Mouse (Mus musculus): Measurements from ENCODE around the gene Tiam2. TPM values are rescaled to one million over a fixed set of nuclear protein-coding genes. Genes with fewer than 3 reads are reported as not detected.

Tiam2 gene
- total and polyA plus RNA-seq, 3 experiments: 5.9 to 9.5 (median 9.4) TPM

DNA sequence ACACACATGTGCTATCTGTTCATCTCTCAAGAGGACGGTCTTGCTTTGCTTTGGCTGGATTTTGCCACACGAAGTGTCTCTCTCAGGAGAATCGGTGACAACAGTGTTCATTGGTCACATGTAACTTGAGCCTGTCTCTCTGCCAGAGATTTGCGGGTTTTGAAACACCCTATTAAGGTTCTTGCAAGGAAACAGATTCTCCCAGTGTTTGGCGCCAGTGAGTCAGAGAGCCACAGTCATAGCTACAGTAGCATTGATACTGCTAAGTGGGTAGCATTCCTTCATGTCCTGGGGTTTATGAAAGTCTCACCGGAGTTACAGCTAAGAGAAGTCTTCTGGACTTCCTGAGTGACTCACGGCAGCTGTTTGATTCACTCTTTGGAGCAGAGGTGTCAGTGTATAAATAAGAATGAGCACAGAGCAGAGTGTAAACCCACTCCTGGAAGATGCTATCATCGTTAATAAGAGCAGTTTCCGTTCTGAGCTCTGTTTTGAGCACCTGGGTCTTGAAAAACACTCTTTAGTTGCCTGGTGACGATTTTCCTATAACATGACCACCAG, 93.1 kb downstream of the Tiam2 start:
- H3K79me2 ChIP-seq (replicated peaks; ENCODE audit: control insufficient read depth, extremely low read depth, insufficient read depth, poor library complexity, severe bottlenecking): no peaks in the 10 kb centered on the region
- dilution Hi-C loops (cut with MboI; ENCODE audit: extremely low pct_ligation_motif_present, extremely low pct_unique_long_range_greater_than_20kb, low sequenced_read_pairs): no loop called here

DNA sequence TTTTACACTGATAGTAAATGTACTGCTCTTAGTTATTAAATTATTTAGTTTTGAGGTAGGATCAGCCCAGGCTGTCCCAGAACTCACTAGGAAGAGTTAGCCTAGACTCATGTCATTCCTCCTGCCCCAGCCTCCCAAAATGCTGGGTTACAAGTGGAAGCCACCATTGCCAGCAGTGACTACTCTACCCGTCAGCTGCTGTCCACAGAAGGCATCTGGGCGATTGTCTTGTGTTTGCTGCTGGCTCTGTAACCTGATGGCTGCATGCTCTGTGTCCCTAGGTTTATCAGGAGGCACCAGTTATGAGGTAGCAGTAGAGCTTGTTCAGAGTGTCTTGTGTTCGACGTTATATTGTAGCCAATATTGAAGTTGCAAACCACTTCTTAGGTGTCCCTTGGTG, 93.8 kb downstream of the Tiam2 start:
- Histone ChIP-seq H3K27me3 (replicated peaks) (no peaks in the 10 kb centered on the region), H3K4me3 (replicated peaks in 1 of 3; ENCODE audit: low read depth in 2 of 3, low read length in 2 of 3, poor library complexity in 1 of 3) (no peak overlapping the region), H3K36me3 (replicated peaks in 1 of 2; ENCODE audit: control insufficient read depth in 1 of 2, insufficient read depth in 1 of 2, low read length in 1 of 2) (peaks cover 14 to 79% of the 10 kb centered on the region in 2 experiments), H3K4me1 (ENCODE audit: control insufficient read depth in 1 of 2, insufficient read depth in 2 of 2) (peaks cover 8 to 13% of the 10 kb centered on the region in 2 experiments; a peak in 3 of 4 replicates), H3K9me3 (replicated peaks; ENCODE audit: low read length) (no peaks in the 10 kb centered on the region), H3K9ac (ENCODE audit: insufficient read depth, low read depth) (no peak overlapping the region), H3K4me2 (ENCODE audit: insufficient read depth, low read depth, poor library complexity, severe bottlenecking) (no peak overlapping the region), H3K27ac (ENCODE audit: insufficient read depth, low read depth) (no peak overlapping the region), H3K79me2 (replicated peaks; ENCODE audit: control insufficient read depth, extremely low read depth, insufficient read depth, poor library complexity, severe bottlenecking) (no peaks in the 10 kb centered on the region)
- TF ChIP-seq BHLHE40 (IDR thresholded peaks at IDR 0.05; ENCODE audit: low read depth, low read length) (no peak), ZNF384 (IDR thresholded peaks at IDR 0.05; ENCODE audit: low read depth, low read length) (no peak), ZMIZ1 (IDR thresholded peaks at IDR 0.05; ENCODE audit: low read depth, low read length) (no peak), ZKSCAN1 (IDR thresholded peaks at IDR 0.05; ENCODE audit: borderline replicate concordance, low read depth, low read length) (no peak), TBP (conservative IDR thresholded peaks at IDR 0.05; ENCODE audit: low read depth, low read length) (no peak)
- in situ Hi-C loops (cut with MboI; ENCODE audit: low pct_ligation_motif_present, low pct_unique_long_range_greater_than_20kb, low sequenced_read_pairs) (loop anchor here (10.0 kb wide), 1 partner anchor 125 kb away; no protein-coding TSS in a partner anchor), dilution Hi-C loops (cut with MboI; ENCODE audit: extremely low pct_ligation_motif_present, extremely low pct_unique_long_range_greater_than_20kb, low sequenced_read_pairs) (no loop called here)
- no peak for DNase-seq (ENCODE audit: extremely low read depth)

More for the DNA sequence above, 93.1 kb downstream of the Tiam2 start:
- Histone ChIP-seq H3K27ac (ENCODE audit: insufficient read depth, low read depth) (no peak overlapping the region), H3K4me2 (ENCODE audit: insufficient read depth, low read depth, poor library complexity, severe bottlenecking) (no peak overlapping the region), H3K4me1 (ENCODE audit: control insufficient read depth in 1 of 2, insufficient read depth in 2 of 2) (peaks cover 8 to 13% of the 10 kb centered on the region in 2 experiments; a peak in 3 of 4 replicates), H3K9me3 (replicated peaks; ENCODE audit: low read length) (no peaks in the 10 kb centered on the region), H3K4me3 (replicated peaks in 1 of 3; ENCODE audit: low read depth in 2 of 3, low read length in 2 of 3, poor library complexity in 1 of 3) (no peak overlapping the region), H3K36me3 (replicated peaks in 1 of 2; ENCODE audit: control insufficient read depth in 1 of 2, insufficient read depth in 1 of 2, low read length in 1 of 2) (peaks cover 14 to 79% of the 10 kb centered on the region in 2 experiments), H3K9ac (ENCODE audit: insufficient read depth, low read depth) (no peak overlapping the region), H3K27me3 (replicated peaks) (no peaks in the 10 kb centered on the region)
- in situ Hi-C loops (cut with MboI; ENCODE audit: low pct_ligation_motif_present, low pct_unique_long_range_greater_than_20kb, low sequenced_read_pairs): no loop called here
- no peak for DNase-seq (ENCODE audit: extremely low read depth)
- TF ChIP-seq CHD1 (IDR thresholded peaks at IDR 0.05; ENCODE audit: low read depth, low read length): no peak

DNA sequence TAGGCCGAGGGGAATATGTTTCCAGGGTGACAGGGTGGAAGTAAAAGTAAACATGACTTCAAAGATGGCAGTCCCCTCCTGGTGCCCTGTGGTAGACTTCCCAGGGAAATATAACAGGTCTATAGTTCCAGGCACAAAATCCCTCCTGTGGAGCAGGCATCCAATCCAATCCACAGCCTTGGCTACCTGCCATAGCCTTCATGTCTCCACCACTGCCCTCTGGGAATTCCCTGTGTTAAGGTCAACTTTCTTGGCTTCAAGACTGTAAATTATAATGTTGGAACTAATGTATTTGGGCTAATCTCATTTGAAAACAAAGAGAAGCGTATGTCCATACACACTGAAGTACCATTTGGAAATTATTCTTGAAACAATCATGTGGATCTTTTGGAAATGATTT, 97.0 kb downstream of the Tiam2 start:
- no peak overlapping the region for H3K4me2 ChIP-seq (ENCODE audit: insufficient read depth, low read depth, poor library complexity, severe bottlenecking)
- DNase-seq (ENCODE audit: extremely low read depth): no peak
- peaks cover 12 to 77% of the 10 kb centered on the region in 2 experiments for H3K36me3 ChIP-seq (replicated peaks in 1 of 2; ENCODE audit: control insufficient read depth in 1 of 2, insufficient read depth in 1 of 2, low read length in 1 of 2)
- H3K9ac ChIP-seq (ENCODE audit: insufficient read depth, low read depth): no peak overlapping the region
- H3K9me3 ChIP-seq (replicated peaks; ENCODE audit: low read length): no peaks in the 10 kb centered on the region
- no peak overlapping the region for H3K27ac ChIP-seq (ENCODE audit: insufficient read depth, low read depth)
- dilution Hi-C loops (cut with MboI; ENCODE audit: extremely low pct_ligation_motif_present, extremely low pct_unique_long_range_greater_than_20kb, low sequenced_read_pairs): no loop called here
- no peak overlapping the region for H3K4me3 ChIP-seq (replicated peaks in 1 of 3; ENCODE audit: low read depth in 2 of 3, low read length in 2 of 3, poor library complexity in 1 of 3)
- H3K27me3 ChIP-seq (replicated peaks): no peaks in the 10 kb centered on the region
- H3K4me1 ChIP-seq (ENCODE audit: control insufficient read depth in 1 of 2, insufficient read depth in 2 of 2): peaks cover 8 to 13% of the 10 kb centered on the region in 2 experiments; a peak in 3 of 4 replicates
- in situ Hi-C loops (cut with MboI; ENCODE audit: low pct_ligation_motif_present, low pct_unique_long_range_greater_than_20kb, low sequenced_read_pairs): loop anchor here (10.0 kb wide), 1 partner anchor 129 kb away; no protein-coding TSS in a partner anchor
- TF ChIP-seq SIN3A (IDR thresholded peaks at IDR 0.05; ENCODE audit: low read length): no peak
- no peak for TF ChIP-seq ELF1 (IDR thresholded peaks at IDR 0.05; ENCODE audit: low read depth, low read length)
- TF ChIP-seq PAX5 (IDR thresholded peaks at IDR 0.05; ENCODE audit: low read length): no peak
- TF ChIP-seq JUND (conservative IDR thresholded peaks at IDR 0.05; ENCODE audit: low read depth, low read length): no peak
- TF ChIP-seq CTCF (conservative IDR thresholded peaks at IDR 0.05 in 1 of 2, IDR thresholded peaks at IDR 0.05 in 1 of 2; ENCODE audit: low read depth in 2 of 2, low read length in 2 of 2): no peak
- TF ChIP-seq TCF12 (IDR thresholded peaks at IDR 0.05; ENCODE audit: low read depth, low read length): no peak
- no peak for TF ChIP-seq CHD2 (IDR thresholded peaks at IDR 0.05; ENCODE audit: low read length)
- TF ChIP-seq RCOR1 (conservative IDR thresholded peaks at IDR 0.05; ENCODE audit: low read depth, low read length): no peak
- TF ChIP-seq GABPA (IDR thresholded peaks at IDR 0.05; ENCODE audit: insufficient replicate concordance, low read depth, low read length): no peak
- no peak for TF ChIP-seq ETS1 (conservative IDR thresholded peaks at IDR 0.05; ENCODE audit: low read depth, low read length)
- TF ChIP-seq CHD1 (IDR thresholded peaks at IDR 0.05; ENCODE audit: low read depth, low read length): no peak
- no peaks in the 10 kb centered on the region for H3K79me2 ChIP-seq (replicated peaks; ENCODE audit: control insufficient read depth, extremely low read depth, insufficient read depth, poor library complexity, severe bottlenecking)
